Mouse (Mus musculus): ENCODE data around the gene Spata45.
A peak's percentile ranks its signal among the peaks of the same experiment; 100 is the strongest.

Spata45 gene

GRCm38 (mm10) chr1:191041352-191041751, 4.9 kb downstream of the Spata45 start:
- DNase-seq (ENCODE audit: low spot score in 2 of 2): no peak

GRCm38 (mm10) chr1:191042106-191042505, 5.7 kb downstream of the Spata45 start:
- DNase-seq (ENCODE audit: low spot score in 2 of 2): no peak

GRCm38 (mm10) chr1:191042688-191043087, 6.2 kb downstream of the Spata45 start:
- DNase-seq (ENCODE audit: low spot score in 2 of 2): no peak

GRCm38 (mm10) chr1:191045264-191045663, 8.8 kb downstream of the Spata45 start:
- no peak for DNase-seq (ENCODE audit: low spot score in 2 of 2)

- no peak for DNase-seq (ENCODE audit: low spot score in 2 of 2)
Measured at GRCm38 (mm10) chr1:191046231-191046824, 9.9 kb downstream of the Spata45 start.

GRCm38 (mm10) chr1:191053555-191053954, 17.1 kb downstream of the Spata45 start:
- DNase-seq (ENCODE audit: low spot score in 2 of 2): no peak

- no peak for DNase-seq (ENCODE audit: low spot score in 2 of 2)
Measured at GRCm38 (mm10) chr1:191054870-191055532, 18.6 kb downstream of the Spata45 start.

- no peak for DNase-seq (ENCODE audit: low spot score in 2 of 2)
Measured at GRCm38 (mm10) chr1:191055533-191055873, 19.1 kb downstream of the Spata45 start.

GRCm38 (mm10) chr1:191057461-191057860, 21.0 kb downstream of the Spata45 start:
- no peak for DNase-seq (ENCODE audit: low spot score in 2 of 2)

GRCm38 (mm10) chr1:191062241-191062780, 25.9 kb downstream of the Spata45 start:
- no peak for DNase-seq (ENCODE audit: low spot score in 2 of 2)

- peak; percentile 81 to 90 for DNase-seq (ENCODE audit: low spot score in 2 of 2)
Measured at GRCm38 (mm10) chr1:191062781-191063485, 26.5 kb downstream of the Spata45 start, which contains the start of the genes Tatdn3 and Nsl1. Tatdn3 (minus strand) TSS chr1:191062932. Nsl1 (plus strand) TSS chr1:191063012.

GRCm38 (mm10) chr1:191063700-191064099, 27.3 kb downstream of the Spata45 start:
- no peak for DNase-seq (ENCODE audit: low spot score in 2 of 2)

GRCm38 (mm10) chr1:191064535-191064934, 28.1 kb downstream of the Spata45 start:
- no peak for DNase-seq (ENCODE audit: low spot score in 2 of 2)

GRCm38 (mm10) chr1:191065188-191065587, 28.7 kb downstream of the Spata45 start:
- DNase-seq (ENCODE audit: low spot score in 2 of 2): no peak

- DNase-seq (ENCODE audit: low spot score in 2 of 2): no peak
Measured at GRCm38 (mm10) chr1:191068377-191068776, 31.9 kb downstream of the Spata45 start.

GRCm38 (mm10) chr1:191070259-191070658, 33.8 kb downstream of the Spata45 start:
- DNase-seq (ENCODE audit: low spot score in 2 of 2): no peak

GRCm38 (mm10) chr1:191071613-191072012, 35.2 kb downstream of the Spata45 start:
- no peak for DNase-seq (ENCODE audit: low spot score in 2 of 2)

GRCm38 (mm10) chr1:191072329-191072913, 36.0 kb downstream of the Spata45 start:
- DNase-seq (ENCODE audit: low spot score in 2 of 2): no peak

GRCm38 (mm10) chr1:191073001-191073400, 36.6 kb downstream of the Spata45 start:
- DNase-seq (ENCODE audit: low spot score in 2 of 2): no peak

- no peak for DNase-seq (ENCODE audit: low spot score in 2 of 2)
Measured at GRCm38 (mm10) chr1:191073486-191073885, 37.0 kb downstream of the Spata45 start.

GRCm38 (mm10) chr1:191075199-191075883, 38.9 kb downstream of the Spata45 start:
- DNase-seq (ENCODE audit: low spot score in 2 of 2): peak in 1 of 2 experiments; percentile 40

GRCm38 (mm10) chr1:191083230-191083629, 46.8 kb downstream of the Spata45 start:
- no peak for DNase-seq (ENCODE audit: low spot score in 2 of 2)
